Mouse (Mus musculus) neural tube, embryonic 10.5 days (tissue): ENCODE results near the gene Wwox.
"Not testable (repeated sequence)": the region's sequence is repeated elsewhere in the genome, so short reads cannot be mapped to it uniquely, and the experiment has no call there.

Experiments
- DNase-seq: peaks from one replicate; pipeline ENCODE4 v3.0.0-alpha.2; 2017; ENCODE audit warnings: low spot score; ENCODE audit errors: extremely low spot score

Wwox gene

DNA sequence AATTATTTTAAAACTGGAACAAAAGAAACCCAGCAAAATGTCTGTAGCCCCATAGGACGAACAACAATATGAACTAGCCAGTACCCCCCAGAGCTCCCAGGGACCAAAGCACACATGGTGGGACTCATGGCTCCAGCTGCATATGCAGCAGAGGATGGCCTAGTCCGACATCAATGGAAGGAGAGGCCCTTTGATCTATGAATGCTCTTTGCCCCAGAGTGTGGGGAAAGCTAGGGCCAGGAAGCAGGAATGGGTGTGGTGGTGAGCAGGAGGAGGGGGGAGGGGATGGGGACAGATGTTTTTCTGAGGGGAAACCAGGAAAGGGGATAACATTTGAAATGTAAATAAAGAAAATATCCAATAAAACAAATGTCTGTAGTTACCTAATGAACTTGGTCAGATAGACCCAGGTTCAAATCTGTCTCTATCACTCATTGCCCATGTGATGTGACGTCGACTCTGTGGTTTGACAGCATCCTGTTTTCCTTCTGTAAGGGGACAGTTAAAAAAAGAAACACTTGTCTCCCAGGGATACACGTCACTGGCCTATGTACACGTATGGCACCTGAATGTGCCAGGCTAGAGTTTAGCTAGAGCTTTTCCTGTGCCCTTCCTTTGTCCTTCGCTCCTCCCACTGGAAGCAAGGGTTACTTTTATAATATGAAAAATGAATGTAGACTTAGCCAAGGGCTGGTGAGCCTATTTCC is 362.1 kb downstream of the Wwox start:
- DNase-seq = no peak

DNA sequence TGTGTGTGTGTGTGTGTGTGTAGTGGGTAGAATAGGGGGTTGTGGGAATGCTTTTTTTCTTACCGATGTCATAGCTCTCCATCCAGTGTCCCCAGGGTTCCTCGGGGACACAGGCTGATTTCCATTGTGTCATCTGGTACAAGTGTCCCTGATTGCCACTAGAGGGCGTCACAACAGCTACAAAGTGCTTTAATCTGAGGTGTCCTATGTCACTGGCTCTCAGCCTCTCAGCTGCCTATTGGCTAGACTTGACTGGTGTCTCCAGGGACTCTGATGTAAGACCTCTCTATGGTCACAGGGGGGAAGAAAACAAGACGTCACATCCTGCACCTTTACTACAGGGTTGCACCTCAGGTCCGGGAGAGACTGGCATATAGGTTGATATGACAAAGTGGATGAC is 363.7 kb downstream of the Wwox start:
- DNase-seq = no peak

DNA sequence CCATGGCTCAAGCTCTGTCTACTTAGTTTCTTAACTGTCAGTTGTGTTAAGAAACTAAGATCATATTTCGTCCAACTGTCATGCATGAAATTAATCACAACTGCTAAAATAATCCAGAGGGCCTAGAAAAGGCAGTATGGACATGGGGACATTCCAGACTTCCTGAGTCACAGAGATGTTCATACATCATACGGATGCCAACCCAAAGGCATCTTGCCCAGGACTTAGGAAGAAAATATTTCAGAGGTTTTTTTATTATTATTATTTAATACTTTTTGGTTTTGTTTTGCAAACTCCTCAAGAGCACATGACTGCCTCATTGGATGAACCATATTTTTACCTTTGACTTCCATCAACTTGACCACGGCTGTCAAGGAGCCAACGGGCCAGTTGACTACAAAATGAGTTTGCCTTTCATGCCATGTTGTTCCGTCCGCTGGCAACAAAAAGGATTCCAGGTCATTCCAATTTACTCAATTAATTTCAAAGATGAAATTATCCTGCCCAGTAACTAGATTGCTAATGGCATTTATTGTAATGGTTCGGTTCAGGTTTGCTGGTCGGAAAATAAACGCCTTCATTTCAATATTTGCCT is 367.5 kb downstream of the Wwox start:
- no peak for DNase-seq

DNA sequence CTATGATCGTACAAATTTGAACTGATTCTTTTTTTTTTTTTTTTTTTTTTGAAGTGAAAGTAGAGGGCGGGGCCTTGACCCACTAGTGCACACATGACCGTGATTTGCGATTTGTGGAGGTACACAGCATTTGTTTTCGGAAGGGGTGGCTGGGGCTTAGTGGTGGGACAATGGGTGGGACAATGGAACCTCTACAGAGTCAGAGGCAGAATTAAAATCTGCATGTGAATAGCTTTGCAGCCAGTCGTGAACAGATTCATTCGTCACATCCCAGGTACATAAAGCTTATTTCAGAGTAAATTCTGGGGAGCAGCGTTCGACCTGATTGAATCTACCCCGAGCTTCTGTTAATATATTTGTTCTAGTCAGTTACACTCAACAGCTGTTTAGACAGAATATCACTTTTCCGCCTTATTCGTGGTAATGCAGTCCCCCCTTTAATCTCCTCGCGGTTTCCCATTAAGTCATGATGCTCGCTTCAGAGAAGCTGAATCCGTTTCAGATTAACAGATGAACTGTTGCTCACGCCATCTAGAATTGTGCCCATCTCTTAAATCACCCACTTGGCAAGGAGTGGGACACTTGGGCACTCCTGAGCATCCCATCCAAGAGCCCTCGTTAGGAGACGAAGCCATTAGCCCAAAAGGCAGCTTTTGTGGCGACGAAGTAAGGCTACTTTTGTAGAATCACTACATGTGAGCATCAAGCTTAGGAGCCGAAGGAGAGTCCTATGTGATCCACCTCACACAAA is 368.4 kb downstream of the Wwox start:
- no peak for DNase-seq

DNA sequence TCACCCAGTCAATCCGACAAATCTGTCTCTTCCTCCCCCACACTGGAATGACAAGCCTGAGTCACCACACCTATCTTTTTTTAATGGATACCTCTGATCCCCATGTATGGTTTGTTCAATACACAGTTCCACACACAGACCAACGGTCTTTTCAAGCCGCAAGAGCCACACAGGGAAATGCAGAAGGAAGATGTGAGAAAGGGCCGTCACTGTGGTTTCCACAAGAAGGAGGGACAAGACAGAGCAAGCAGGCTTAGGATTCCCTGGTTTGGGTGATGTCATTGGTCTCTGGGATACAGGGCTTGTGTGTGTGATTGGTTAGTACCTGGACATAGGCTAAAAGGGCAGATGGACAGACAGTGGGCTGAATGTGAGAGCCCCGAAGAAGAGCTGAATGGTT is 371.0 kb downstream of the Wwox start:
- no peak for DNase-seq

DNA sequence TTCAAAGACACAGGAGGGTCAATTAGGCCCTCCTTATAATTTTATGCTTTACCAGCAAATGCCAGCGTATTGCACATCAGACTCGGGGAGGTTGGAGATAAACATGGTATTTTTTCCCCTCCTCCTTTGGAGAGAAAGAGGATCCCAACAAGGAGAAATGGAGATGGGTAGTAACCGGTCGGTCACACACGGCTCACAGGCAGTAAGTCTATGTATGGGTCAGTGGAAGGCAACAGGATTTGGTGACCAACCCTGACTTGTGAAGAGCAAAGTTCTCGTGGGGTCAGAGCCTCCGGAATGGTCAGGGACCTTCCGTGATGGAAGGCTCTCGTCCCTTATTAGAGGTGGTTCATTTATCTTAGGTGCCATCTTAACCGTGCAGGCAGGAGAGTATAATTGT is 374.4 kb downstream of the Wwox start:
- DNase-seq = no peak

DNA sequence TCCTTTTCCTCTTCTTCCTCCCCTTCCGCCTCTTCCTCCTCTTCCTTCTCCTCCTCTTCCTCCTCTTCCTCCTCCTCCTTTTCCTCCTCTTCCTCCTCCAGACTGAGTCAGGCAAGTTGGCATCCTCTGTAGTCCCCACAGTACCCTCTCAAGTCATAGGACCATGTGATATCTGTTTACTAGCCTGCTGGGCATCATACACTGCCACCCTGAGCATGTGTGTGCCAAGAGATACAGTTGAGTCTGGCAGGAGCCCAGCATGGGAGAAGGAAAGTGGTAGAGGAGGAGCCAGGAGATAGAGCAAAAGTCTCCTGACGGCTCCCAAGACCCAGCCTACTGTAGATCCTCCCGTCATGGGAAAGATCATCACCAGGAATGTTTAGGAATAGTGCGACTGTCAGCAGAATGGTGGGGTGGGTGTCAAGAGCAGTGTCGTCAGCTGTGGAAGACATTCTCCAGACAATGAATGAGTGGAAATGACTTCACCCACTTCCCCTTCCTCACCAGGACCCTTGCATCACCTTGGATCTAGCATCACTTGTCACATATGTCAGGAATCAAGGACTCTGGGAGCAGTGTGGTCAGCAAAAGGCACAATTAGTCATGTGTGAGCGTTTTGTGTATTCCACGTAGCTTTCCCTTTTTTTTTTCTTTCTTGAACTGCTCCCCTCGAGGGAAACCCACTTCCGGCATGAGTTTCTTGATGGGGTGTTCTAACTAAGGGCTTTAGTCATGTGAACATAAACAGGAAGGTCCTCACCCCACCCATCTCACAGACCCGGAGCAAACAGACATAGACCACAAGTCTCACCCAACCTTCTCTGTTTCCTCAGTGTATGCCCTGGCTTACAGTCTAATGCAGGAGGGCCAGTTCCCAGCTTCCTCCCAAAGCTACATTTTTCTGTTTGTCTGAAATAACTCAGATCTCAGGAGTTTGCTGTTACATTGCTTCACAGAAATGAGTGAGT is 375.6 kb downstream of the Wwox start:
- DNase-seq = no peak

DNA sequence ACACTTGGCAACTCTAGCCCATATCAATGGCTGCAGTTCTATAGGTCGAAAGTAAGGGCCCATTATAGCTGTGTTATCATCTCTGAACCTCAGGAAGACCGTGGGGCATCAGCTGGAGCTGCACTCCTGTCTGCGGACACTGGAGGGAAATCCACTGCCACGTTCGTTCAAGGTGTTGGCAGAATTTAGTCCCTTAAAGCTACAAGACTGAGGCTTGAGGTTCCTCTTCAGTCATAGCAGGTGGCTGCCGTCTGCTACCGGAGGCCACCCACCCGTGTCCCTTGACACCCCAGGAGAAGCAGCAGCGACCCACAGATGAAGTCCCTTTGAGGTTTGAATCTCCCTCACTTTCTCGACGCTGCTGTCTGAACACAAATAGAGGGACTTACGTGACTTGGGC is 376.9 kb downstream of the Wwox start:
- DNase-seq = no peak

DNA sequence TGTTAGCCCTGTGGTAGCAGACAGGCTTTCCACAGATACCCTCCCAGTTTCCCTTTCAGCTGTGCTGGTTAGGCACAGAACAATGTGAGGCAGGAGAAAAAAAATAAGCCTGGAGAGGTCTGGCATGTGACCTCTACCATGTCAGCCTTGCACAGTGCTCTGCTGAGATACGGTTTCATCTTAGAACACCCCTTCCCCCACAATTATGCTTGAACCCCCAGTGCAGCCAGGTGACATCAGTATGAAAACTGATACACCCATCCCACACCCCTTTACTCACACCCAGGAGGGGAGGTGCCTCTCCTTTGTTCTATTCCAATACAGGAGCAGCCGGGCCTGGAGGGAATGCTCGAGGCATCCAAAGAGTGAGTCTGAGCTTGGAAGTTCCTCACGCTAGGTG is 377.5 kb downstream of the Wwox start:
- DNase-seq = no peak

DNA sequence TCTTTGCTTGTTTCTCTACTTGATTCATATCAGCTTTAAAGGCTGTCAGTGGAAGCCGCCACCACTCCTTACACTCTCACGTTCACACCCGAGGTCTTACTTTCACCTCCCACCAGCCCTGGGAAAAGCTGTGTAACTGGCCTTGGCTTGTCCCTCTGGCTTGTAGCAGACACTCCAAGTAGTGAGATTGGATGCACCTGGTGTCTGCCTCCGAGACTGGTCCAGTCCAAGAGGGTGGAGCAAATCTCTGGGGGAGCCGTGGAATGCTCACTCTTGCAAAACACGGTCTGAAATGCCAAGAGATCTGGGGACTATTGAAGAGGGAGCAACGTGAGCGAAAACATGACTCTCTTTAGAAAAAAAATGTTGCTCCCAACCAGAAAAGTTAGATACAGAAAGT is 382.1 kb downstream of the Wwox start:
- DNase-seq = no peak

DNA sequence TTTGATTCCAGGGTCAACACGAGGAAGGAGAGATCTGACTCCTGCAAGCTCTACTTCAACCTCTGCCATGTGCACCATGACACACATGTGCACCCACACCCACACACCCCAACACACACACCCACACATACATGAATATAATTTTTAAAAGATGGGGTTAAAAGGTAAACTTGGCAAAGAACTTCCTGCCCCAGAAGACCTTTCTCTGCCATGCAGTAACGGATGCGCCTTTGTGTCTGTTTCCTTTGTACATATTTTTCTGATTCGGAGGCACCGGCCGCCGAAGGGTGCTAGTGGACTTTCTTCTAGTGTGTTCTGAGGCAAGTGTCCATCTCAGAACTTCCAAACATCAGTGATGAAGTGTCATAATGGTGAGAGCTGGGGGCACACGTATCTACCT is 386.0 kb downstream of the Wwox start:
- no peak for DNase-seq

DNA sequence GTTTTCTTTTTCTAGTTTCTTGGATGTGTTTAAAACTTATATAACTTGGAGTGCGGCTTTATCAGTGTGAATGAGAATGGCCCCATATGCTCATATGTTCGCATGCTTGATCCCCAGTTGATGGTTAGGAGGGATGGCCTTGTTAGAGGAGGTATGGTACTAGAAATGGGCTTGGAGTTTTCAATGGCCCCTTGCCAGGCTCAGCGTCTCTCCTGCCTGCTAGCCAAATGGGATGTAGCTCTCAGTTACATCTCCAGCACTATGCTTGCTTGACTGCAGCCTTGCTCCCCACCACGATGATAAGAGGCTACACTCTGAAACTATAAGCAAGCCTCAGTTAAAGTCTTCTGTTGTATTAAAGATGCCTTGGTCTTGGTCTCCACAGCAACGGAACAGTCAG is 387.5 kb downstream of the Wwox start:
- no peak for DNase-seq

DNA sequence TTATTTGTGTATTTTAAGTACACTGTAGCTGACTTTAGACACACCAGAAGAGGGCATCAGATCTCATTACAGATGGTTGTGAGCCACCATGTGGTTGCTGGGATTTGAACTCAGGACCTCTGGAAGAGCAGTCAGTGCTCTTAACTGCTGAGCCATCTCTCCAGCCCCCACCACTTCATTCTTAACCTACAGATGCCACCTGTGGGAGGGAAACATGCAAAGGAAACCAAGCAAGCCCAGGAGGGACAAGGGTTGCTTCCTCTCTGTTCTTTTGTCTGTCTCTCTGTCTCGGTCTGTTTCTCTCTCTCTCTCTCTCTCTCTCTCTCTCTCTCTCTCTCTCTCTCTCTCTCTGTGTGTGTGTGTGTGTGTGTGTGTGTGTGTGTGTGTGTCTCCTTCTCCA is 388.4 kb downstream of the Wwox start:
- not testable (repeated sequence) for DNase-seq

DNA sequence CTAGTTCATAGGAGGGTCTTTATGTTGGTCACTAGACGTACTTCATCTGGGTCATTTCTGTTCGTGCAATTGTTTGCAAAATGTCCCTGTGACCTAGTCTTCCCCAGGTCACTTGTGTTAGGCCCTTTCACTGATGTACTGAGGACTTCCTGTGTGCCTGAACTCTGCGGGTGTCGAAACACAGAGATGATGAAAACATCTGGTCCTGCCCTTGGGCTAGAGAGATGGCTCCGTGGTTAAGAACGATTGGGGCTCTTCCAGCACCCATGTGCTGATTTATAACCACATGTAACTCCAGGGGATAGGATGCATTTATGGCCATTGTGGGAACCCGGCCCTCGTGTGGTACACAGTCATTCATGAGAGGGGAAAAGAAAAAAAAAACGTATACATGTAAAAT is 392.1 kb downstream of the Wwox start:
- DNase-seq = no peak

DNA sequence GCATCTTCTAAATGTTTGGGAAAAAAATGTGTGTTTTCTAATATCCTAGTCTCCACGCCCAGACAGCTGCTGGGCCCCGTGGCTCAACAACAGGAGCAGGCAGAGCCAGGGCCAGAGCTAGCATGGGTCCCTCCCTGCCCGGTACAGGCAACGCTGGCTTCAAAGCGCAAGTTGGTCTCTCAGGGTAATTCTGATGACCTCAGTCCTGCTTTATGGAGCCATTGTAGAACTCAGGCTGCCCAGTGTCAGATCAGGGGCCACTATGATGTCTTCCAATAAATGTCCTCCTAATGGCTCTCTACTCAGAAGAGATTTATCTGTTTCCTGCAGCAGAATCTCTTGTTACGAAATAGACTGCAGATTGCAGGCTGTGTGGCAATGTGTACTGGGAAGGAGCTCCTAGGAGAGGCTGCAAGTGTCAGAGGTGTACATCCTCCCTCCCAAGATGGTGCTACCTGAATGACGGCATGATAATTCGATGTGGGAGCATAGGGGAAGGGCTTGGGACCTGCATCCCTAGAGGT is 392.9 kb downstream of the Wwox start:
- no peak for DNase-seq

DNA sequence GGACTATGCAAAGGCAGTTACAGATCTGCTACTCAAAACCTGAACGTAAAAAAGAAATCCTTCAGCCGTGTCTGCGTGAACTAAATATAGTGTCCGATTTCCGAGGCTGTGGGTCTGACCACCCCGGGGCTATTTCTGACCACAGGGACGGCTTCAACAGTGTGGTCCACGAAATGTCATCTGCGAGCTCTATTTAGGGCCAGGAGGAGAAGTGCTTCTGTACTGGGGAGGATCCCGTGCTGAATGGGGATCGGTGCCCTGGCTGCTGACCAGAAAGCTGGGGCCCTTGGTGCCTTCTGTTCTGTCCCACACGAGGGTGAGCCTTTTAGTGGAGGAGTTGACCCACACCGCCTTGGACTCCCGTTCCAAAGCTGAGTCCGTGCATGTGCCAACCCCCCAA is 395.3 kb downstream of the Wwox start:
- no peak for DNase-seq

DNA sequence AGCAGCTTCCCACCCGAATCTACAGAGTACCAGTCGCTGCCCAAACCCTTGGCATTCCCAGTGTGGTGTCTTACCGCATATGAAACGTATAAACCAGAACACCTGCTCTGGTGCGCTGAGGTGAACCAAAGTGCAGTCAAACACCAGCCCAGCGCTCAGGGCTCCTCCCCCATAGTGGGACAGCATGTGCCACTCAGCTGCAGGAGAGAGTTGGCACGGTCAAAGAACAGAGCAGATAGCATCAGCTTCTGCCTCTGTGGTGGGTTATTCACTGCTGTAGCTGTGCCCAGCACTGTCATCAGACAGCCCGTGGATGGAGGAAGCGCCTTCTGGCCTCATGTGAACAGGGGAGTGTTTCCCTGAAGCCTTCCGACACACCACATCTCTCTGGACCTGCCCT is 400.5 kb downstream of the Wwox start:
- no peak for DNase-seq

DNA sequence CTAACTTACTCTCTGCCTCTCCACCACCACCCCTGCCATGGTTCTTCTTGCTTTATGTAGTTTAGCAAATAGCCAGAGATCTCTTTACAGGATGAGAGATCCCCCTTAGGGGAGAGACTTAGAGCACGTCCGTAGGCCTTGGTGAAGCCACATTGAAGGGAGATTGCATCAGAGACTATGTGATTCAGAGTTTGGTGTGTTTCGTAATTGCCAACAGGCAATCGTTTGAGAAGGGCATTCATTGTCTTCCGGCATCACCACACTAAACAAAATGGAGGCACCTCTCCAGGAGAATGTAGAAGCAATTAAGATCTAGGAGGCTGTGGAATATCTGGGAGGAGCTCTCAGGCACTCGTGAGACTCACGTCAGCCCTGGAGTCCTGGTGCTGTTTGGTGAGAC is 408.2 kb downstream of the Wwox start:
- no peak for DNase-seq

DNA sequence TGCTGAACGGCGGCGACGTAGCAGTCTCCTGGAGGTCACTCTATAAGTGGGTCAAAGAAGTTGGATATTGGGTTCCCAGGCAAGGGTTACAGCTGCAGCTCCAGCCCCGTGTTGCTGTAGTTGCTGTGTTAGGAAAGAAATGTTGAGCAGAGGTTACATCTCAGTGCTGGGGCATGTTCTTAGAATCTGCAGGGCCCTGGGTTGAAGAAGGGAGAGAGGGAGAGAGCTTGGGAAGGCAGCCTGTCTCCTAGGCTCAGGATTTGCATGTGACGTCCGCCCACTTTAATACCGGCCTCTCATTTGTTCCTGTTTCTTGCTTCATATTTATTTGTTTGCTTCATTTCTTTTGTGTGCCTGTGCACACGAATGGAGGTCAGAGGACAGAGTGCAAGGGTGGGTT is 410.0 kb downstream of the Wwox start:
- DNase-seq = no peak

DNA sequence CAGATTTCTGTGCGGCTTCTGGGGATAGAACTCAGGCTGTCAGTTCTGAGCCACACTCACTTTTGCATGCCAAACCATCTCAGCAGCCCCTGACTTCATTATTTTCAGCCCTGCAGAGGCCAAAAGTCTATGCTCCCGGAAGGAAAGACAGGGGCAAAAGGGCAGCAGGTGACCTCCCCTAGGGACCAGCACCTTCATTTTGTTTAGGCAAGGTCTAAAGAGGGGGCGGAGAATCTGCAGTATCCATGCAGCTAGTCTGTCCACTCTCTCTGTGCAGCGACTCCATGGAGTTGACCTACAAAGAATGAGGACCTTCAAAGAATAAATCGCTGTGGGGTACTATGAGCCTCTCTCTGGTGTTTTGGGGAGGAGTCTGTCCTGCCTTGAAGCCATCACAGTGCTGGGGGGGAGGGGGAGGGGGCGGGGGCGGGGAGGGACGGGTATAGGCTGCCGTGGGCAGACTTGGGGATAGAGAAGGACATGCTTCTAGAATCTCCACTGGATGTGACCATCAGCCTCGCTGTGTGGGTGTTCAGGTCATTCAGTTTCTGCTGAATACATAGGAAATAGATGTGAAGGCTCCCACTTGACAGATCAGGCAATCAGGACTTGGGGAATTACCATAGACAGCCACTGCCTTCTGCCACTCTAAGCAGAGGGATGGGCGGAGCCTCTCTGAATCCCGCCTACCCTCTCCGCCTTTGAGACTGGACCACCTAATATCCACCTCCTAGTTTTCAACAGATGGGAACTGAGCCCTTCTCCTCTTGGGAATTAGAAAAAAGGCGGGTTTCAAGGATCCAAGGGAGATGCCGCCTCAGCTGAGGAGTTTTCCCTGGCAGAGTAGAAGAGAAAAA is 410.8 kb downstream of the Wwox start:
- DNase-seq = no peak

DNA sequence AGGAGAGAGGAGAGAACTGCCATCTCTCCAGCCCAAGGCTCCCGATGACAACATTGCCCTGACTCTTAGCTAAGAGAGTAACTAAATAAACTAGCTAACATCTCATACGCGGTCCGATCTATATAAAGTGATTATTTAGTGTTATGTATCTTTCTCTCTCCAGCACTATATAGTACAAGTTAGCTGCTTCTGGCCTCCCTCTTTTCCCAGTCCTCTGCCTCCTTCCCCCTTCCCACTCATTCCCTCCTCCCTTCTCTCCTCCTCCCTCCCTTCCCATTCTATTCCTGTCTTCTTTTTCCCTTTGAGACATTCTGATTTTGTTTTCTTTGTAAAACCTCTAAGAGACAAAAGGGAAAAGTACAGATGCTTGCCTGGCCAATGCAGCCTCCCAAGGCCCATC is 414.3 kb downstream of the Wwox start:
- DNase-seq = no peak
